Mouse (Mus musculus) A20 (cell line): ENCODE measurements at regions not wholly inside any gene's neighbourhood (a gene's known extent, or its start where the extent isn't known, plus 50 kb on each side); places are given as distances from the start of the nearest gene placed in this dataset.

Source experiments
- DNase-seq: peaks from one replicate; pipeline ENCODE4 v3.0.0-alpha.2; 2011; ENCODE audit warnings: low read depth, low spot score

- no peak for DNase-seq
These were observed 63.5 kb upstream of the Ndst3 start for GRCm38 (mm10) chr3:123754011-123754610.

GRCm38 (mm10) chr3:123754927-123755326 lies 64.3 kb upstream of the Ndst3 start:
- DNase-seq: no peak

- no peak for DNase-seq
These were observed 75.4 kb upstream of the Ndst3 start for GRCm38 (mm10) chr3:123765911-123766556.

GRCm38 (mm10) chr3:123766557-123766913 lies 75.9 kb upstream of the Ndst3 start:
- no peak for DNase-seq

GRCm38 (mm10) chr3:123780507-123780906 lies 89.9 kb upstream of the Ndst3 start:
- DNase-seq: no peak

GRCm38 (mm10) chr3:123781581-123781980 lies 90.9 kb upstream of the Ndst3 start:
- no peak for DNase-seq

GRCm38 (mm10) chr3:123784127-123784526 lies 93.5 kb upstream of the Ndst3 start:
- no peak for DNase-seq

- DNase-seq: no peak
These were observed 103.4 kb upstream of the Ndst3 start for GRCm38 (mm10) chr3:123794011-123794410.

- DNase-seq: no peak
These were observed 114.7 kb upstream of the Ndst3 start for GRCm38 (mm10) chr3:123805338-123805737.

- no peak for DNase-seq
These were observed 115.4 kb upstream of the Ndst3 start for GRCm38 (mm10) chr3:123806050-123806449.

GRCm38 (mm10) chr3:123806546-123806945 lies 115.9 kb upstream of the Ndst3 start:
- no peak for DNase-seq

- no peak for DNase-seq
These were observed 119.6 kb upstream of the Ndst3 start for GRCm38 (mm10) chr3:123810018-123810942.

- DNase-seq: no peak
These were observed 120.4 kb upstream of the Ndst3 start for GRCm38 (mm10) chr3:123810943-123811499.

GRCm38 (mm10) chr3:123828790-123829189 lies 138.1 kb upstream of the Ndst3 start:
- no peak for DNase-seq

GRCm38 (mm10) chr3:123838385-123839170 lies 147.9 kb upstream of the Ndst3 start:
- no peak for DNase-seq

GRCm38 (mm10) chr3:123846554-123846953 lies 155.9 kb upstream of the Ndst3 start:
- no peak for DNase-seq

GRCm38 (mm10) chr3:123848663-123849062 lies 158.0 kb upstream of the Ndst3 start:
- no peak for DNase-seq

GRCm38 (mm10) chr3:123852889-123853288 lies 162.2 kb upstream of the Ndst3 start:
- DNase-seq: no peak

GRCm38 (mm10) chr3:123873709-123874108 lies 183.1 kb upstream of the Ndst3 start:
- no peak for DNase-seq

GRCm38 (mm10) chr3:123893691-123894090 lies 203.0 kb upstream of the Ndst3 start:
- no peak for DNase-seq

GRCm38 (mm10) chr3:123905928-123906721 lies 215.5 kb upstream of the Ndst3 start:
- no peak for DNase-seq
